Mouse (Mus musculus): ENCODE data around the gene Chd4. TPM values are rescaled to one million over a fixed set of nuclear protein-coding genes. Genes with fewer than 3 reads are reported as not detected.

The Chd4 gene
- polyA plus RNA-seq, 1 experiment from 2014 or later = 30.7 TPM

DNA sequence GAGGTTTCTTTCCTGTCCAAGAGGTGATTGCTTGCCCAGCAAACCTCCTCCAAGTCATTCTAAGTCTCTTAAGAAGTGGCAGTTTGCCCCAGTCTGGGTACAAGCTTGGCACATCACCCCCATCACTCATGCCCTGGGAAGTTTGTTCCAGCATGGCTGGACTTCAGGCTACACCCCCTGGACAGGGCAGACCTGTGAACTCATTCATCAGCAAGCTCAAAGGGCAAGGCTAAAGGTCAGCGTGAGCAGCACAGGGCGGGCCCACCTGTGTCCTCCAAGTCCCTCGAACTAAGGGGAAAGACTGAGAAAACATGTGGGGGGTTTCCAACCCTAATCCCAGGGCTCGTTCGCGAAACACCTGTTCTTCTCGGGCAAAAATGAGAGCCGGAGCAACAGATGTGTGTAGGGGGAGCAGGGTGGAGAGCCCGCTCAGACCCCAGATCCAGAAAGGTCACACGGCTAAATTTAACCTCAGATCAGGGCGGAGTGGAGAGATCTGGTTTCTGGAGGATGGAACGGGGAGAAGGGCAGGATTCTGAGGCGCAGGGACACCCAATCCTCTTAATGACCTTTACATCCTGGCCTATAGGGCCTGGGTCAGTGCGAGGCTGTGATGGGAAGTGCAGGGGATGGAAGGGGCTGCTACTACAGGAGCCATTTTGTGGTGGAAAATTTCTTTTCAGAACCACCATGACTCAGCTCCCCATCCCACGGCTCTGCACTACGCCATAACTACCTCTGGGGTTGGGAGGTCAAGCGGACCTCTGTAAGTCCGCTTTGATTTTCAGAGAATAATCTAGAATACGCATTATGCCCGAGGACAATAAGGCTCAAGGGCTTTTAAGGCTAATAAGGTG lies 68.2 kb downstream of the Chd4 start:
- H3K4me3 ChIP-seq (ENCODE audit: low read depth, low read length) = peak overlapping the region; percentile 84
- H3K4me1 ChIP-seq (replicated peaks; ENCODE audit: control insufficient read depth, insufficient read depth, low read length) = peaks cover 12% of the 10 kb centered on the region; the same call in 1 of the 2 replicates
- WGBS = 4% methylated on average over 20 of the region's 20 CpGs
- no peaks in the 10 kb centered on the region for H3K27me3 ChIP-seq (replicated peaks; ENCODE audit: control insufficient read depth, insufficient read depth, low read length)
- peak overlapping the region; percentile 92 for H3K4me2 ChIP-seq (replicated peaks; ENCODE audit: low read depth)
- peak overlapping the region; percentile 92 for H3K27ac ChIP-seq (ENCODE audit: low read depth, low read length)
- peak overlapping the region; percentile 76 for H3K9ac ChIP-seq (ENCODE audit: low read depth, low read length)
- no peak; the same call in 1 of the 2 replicates for ATAC-seq
- no peaks in the 10 kb centered on the region for H3K9me3 ChIP-seq (ENCODE audit: control insufficient read depth)
- peaks cover 40% of the 10 kb centered on the region for H3K36me3 ChIP-seq (ENCODE audit: control insufficient read depth, insufficient read depth)
- TF ChIP-seq CTCF (IDR thresholded peaks at IDR 0.05; ENCODE audit: low read depth) = no peak

DNA sequence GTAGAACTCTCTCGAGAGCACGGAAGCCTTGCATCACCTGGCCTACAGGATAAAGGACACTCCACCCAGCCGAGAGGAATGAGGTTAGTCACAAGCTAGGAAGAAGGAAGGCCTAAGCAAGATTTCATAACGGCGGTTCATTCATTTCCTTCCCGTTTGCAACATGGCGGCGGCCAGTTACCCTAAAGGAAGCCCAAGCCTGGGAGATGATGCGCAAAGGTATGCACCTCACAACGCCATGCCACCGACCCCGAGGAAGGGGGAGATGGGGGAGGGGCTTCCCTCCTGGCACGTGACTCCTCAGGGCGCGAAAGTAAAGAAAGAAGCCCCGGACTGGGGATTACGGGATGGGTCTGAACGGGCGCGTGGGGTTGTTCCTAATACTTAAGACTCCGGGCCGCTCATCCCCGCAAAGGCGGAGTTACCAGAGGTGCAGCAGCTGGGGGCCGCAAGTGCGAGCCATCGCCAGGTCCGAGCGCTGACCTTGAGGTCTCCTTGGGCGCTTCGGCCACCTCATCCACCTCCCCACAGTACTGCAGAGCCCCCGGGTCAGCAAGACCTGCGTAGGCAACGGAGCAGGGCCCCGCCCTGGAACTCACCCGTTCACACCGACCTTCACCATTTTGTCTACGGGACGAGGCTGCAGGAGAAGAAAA lies 69.0 kb downstream of the Chd4 start:
- peaks cover 12% of the 10 kb centered on the region; the same call in 1 of the 2 replicates for H3K4me1 ChIP-seq (replicated peaks; ENCODE audit: control insufficient read depth, insufficient read depth, low read length)
- peak overlapping the region; percentile 76 for H3K9ac ChIP-seq (ENCODE audit: low read depth, low read length)
- WGBS = under 1% methylated on average over 39 of the region's 39 CpGs
- no peak for TF ChIP-seq CTCF (IDR thresholded peaks at IDR 0.05; ENCODE audit: low read depth)
- H3K27me3 ChIP-seq (replicated peaks; ENCODE audit: control insufficient read depth, insufficient read depth, low read length) = no peaks in the 10 kb centered on the region
- H3K9me3 ChIP-seq (ENCODE audit: control insufficient read depth) = no peaks in the 10 kb centered on the region
- H3K27ac ChIP-seq (ENCODE audit: low read depth, low read length) = peak overlapping the region; percentile 92
- peak; percentile 7; the same call in 1 of the 2 replicates for ATAC-seq
- peaks cover 40% of the 10 kb centered on the region for H3K36me3 ChIP-seq (ENCODE audit: control insufficient read depth, insufficient read depth)
- H3K4me2 ChIP-seq (replicated peaks; ENCODE audit: low read depth) = peak overlapping the region; percentile 92
- peak overlapping the region; percentile 84 for H3K4me3 ChIP-seq (ENCODE audit: low read depth, low read length)

DNA sequence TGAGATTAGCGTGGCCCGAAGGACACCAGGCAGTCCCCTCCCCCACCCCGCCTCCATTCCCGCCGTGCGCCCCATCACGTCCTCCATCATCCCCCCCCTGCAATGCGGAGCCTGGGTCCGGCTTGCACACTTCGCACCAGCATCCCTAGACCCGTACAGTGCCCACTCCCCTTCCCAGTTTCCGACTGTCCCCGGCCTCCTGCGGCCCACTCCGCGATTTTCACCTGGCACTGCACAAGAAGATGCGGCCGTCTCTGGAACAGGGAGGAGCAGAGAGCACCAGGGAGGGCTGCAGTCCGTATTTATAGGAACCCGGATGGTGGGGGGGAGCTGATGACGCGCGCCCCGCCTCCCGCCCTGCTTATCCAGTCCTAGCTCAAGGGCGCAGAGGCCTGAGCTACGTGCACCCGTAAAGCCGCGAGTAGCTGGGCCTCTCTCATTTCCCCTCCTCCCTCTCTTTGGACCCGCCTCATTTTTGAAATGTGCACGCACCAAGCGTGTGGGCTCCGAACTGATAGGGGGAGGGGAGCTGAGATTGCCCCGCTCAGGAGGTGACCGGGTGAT lies 69.6 kb downstream of the Chd4 start:
- WGBS = under 1% methylated on average over 35 of the region's 36 CpGs
- Histone ChIP-seq H3K9ac (ENCODE audit: low read depth, low read length) (peak overlapping the region; percentile 76), H3K4me3 (ENCODE audit: low read depth, low read length) (peak overlapping the region; percentile 84), H3K4me2 (replicated peaks; ENCODE audit: low read depth) (peak overlapping the region; percentile 92), H3K36me3 (ENCODE audit: control insufficient read depth, insufficient read depth) (peaks cover 40% of the 10 kb centered on the region), H3K9me3 (ENCODE audit: control insufficient read depth) (no peaks in the 10 kb centered on the region), H3K27ac (ENCODE audit: low read depth, low read length) (peak overlapping the region; percentile 92), H3K27me3 (replicated peaks; ENCODE audit: control insufficient read depth, insufficient read depth, low read length) (no peaks in the 10 kb centered on the region), H3K4me1 (replicated peaks; ENCODE audit: control insufficient read depth, insufficient read depth, low read length) (peaks cover 12% of the 10 kb centered on the region; the same call in 1 of the 2 replicates)
- no peak for TF ChIP-seq CTCF (IDR thresholded peaks at IDR 0.05; ENCODE audit: low read depth)
- ATAC-seq = peak; percentile 81

DNA sequence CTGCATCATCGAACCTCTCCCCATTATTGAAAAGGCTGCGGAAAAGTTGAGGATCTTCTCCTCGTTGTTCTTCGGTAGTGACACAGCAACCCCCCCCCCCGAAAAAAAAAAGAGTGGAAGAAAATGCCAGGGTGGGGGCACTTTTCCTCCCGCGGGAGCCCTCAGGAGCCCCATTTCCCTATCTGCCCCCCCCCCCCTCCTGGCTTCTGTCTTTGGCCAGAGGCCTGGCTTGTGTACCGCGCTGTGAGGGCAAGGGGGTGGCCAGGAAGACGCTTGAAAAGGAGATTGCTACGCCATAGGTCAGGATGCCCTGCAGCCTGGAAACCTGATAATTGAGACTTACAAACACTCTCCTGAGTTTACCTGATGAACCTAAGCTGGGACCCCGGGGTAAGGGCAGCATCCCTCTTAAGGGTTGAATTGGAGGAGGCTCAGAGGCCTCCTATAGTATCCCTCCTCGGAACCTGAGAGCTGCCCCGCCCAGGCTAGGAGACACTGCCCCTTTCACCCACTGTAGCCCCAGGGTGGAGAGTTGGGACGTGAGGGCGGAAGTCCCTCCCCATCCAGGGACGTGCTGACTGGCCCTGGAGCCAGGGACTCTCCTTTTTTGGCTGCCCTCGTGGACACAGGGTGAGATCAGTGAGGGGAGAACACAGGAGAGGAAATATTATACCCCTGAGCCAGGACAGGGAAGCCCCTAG lies 70.4 kb downstream of the Chd4 start, which contains the start of gene Gapdh:
Gapdh (minus strand) TSS at position 417 of the 701 bp plus-strand sequence.
- Histone ChIP-seq H3K9ac (ENCODE audit: low read depth, low read length) (peak within 1 kb of the TSS; percentile 76), H3K4me1 (replicated peaks; ENCODE audit: control insufficient read depth, insufficient read depth, low read length) (0 out of 2 replicates have a peak, but pooled peaks cover 12% of the 10 kb centered on the region), H3K27me3 (replicated peaks; ENCODE audit: control insufficient read depth, insufficient read depth, low read length) (no peaks in the 10 kb centered on the region), H3K4me3 (ENCODE audit: low read depth, low read length) (peak within 1 kb of the TSS; percentile 84), H3K4me2 (replicated peaks; ENCODE audit: low read depth) (peak within 1 kb of the TSS; percentile 92), H3K27ac (ENCODE audit: low read depth, low read length) (peak within 1 kb of the TSS; percentile 92), H3K9me3 (ENCODE audit: control insufficient read depth) (no peaks in the 10 kb centered on the region), H3K36me3 (ENCODE audit: control insufficient read depth, insufficient read depth) (peaks cover 40% of the 10 kb centered on the region)
- TF ChIP-seq CTCF (IDR thresholded peaks at IDR 0.05; ENCODE audit: low read depth) = no peak
- peak; percentile 41 for ATAC-seq
- under 1% methylated on average over 18 of the region's 18 CpGs for WGBS

DNA sequence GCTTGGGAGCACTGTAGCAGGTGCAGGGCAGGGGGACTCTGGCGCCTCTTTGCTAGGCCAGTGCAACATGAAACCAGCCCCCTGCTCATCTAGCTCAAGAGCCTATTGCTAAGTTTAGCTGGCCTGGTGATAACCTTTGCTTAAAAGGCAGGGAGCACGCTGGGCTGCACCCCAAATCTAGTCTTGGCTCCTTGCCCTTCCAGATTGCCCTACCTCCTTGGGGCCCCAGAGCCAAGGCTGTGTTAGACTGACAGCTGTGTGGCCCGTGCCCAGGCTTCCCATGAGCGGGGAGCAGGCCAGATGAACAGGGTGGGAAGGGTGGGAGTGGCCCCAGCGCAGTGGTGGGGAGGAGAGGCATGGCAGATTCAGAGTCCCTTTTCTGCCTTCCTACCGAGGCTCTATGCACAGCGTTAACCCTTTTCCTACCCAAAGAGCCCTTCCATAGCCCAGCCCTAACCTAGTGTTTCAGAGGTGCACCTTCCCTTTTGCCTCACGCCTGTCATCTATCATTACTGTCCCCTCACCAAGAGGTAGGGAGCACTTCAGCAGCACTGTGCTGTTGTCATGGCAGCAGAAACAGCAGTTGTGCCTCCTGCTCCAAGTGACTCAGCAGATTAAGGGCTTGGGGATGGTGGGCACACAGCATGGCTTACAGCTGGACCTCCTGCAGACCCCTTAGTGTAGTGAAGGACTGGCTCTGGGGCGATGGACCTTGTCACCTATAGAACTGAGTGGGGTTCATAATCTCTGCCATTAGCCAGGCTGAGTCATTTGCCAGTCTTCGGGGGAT lies 71.3 kb downstream of the Chd4 start:
- Histone ChIP-seq H3K4me3 (ENCODE audit: low read depth, low read length) (peak overlapping the region; percentile 84), H3K4me2 (replicated peaks; ENCODE audit: low read depth) (peak overlapping the region; percentile 92), H3K4me1 (replicated peaks; ENCODE audit: control insufficient read depth, insufficient read depth, low read length) (0 out of 2 replicates have a peak, but pooled peaks cover 12% of the 10 kb centered on the region), H3K9ac (ENCODE audit: low read depth, low read length) (peak overlapping the region; percentile 76), H3K36me3 (ENCODE audit: control insufficient read depth, insufficient read depth) (peaks cover 44% of the 10 kb centered on the region), H3K9me3 (ENCODE audit: control insufficient read depth) (no peaks in the 10 kb centered on the region), H3K27me3 (replicated peaks; ENCODE audit: control insufficient read depth, insufficient read depth, low read length) (no peaks in the 10 kb centered on the region), H3K27ac (ENCODE audit: low read depth, low read length) (peak overlapping the region; percentile 92)
- peak; percentile 17 for ATAC-seq
- no peak for TF ChIP-seq CTCF (IDR thresholded peaks at IDR 0.05; ENCODE audit: low read depth)
- WGBS = 7% methylated on average over 10 of the region's 10 CpGs
